Mouse (Mus musculus): ENCODE data around the gene Iffo1.

DNA sequence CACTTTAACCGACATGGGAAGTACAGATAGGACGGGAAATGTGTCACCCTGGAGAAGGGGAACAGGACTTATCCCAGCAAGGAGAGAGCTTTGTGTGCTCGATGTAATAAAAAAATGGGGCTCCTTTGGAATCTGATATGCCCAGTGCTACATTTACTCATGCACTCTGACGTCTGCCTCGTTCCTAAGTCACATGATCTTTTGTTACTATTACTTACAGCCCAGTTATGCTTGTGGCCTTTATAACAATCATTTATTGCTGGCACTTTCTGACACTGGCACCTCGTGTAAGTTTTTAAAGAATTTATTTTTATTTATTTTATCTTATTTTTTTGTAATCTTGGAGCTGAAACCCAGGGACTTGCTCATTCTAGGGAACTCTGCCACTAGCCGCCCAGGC is 48.3 kb downstream of the Iffo1 start:
- TF ChIP-seq POLR2A (IDR thresholded peaks at IDR 0.05; ENCODE audit: low read depth, low read length) (no peak), CTCF (IDR thresholded peaks at IDR 0.05; ENCODE audit: extremely low read depth, insufficient read depth, insufficient read length, insufficient replicate concordance) (no peak)

All from spleen, adult 2 months (tissue).